Mouse (Mus musculus) adrenal gland, adult 8-10 months (tissue): ENCODE measurements around the gene 1110032F04Rik. TPM values are rescaled to one million over a fixed set of nuclear protein-coding genes. Genes with fewer than 3 reads are reported as not detected.

ENCODE experiments used
- total RNA-seq, 4 experiments: library from RNA; stranded (reverse); gene quantifications; 2 replicates each; pipeline ENCODE4 v1.2.4; 2022

Gene 1110032F04Rik
- total RNA-seq, 4 experiments from 2014 or later, result 0.10 to 0.17 (median 0.12) TPM; not detected in 1

Other genes with a start within 250 kb of the 1110032F04Rik start
- gene Il12a, start 178.9 kb upstream of the 1110032F04Rik start, total RNA-seq, result 1 to 10 TPM in 1 of 4 experiments, under 1 TPM in 2, not detected in 1; 0.55 to 1.0 (median 0.67) TPM
- 10 to 100 TPM; 22.7 to 40.6 (median 30.2) TPM for gene Ift80, start 135.0 kb downstream of the 1110032F04Rik start, total RNA-seq
- gene Smc4, start 135.2 kb downstream of the 1110032F04Rik start, total RNA-seq, result 10 to 100 TPM; 26.5 to 33.6 (median 29.2) TPM
- gene Trim59, start 175.2 kb downstream of the 1110032F04Rik start, total RNA-seq, result 1 to 10 TPM; 4.4 to 5.8 (median 5.1) TPM